Mouse (Mus musculus) CD4-positive naive resting alpha-beta T cell, adult 76 days (primary cell): ENCODE data around the gene Gm28043. TPM values are rescaled to one million over a fixed set of nuclear protein-coding genes. Genes with fewer than 3 reads are reported as not detected.

Source experiments
- total RNA-seq: library from RNA; stranded (reverse); gene quantifications from one replicate; pipeline ENCODE4 v1.2.4, GENCODE M21; 2023

Gene Gm28043
- total RNA-seq, result 11.7 TPM

GRCm38 (mm10) chr17:29614115-29615023 is at the start of gene Gm28043, which contains the start of gene Rnf8:
TSS of gene Gm28043 (plus strand) at chr17:29614876.
TSS of gene Rnf8 (plus strand) at chr17:29614790.

GRCm38 (mm10) chr17:29660076-29660761 is 45.5 kb downstream of the Gm28043 start, which contains the start of gene Cmtr1:
TSS of gene Cmtr1 (plus strand) at chr17:29660595.

DNA sequence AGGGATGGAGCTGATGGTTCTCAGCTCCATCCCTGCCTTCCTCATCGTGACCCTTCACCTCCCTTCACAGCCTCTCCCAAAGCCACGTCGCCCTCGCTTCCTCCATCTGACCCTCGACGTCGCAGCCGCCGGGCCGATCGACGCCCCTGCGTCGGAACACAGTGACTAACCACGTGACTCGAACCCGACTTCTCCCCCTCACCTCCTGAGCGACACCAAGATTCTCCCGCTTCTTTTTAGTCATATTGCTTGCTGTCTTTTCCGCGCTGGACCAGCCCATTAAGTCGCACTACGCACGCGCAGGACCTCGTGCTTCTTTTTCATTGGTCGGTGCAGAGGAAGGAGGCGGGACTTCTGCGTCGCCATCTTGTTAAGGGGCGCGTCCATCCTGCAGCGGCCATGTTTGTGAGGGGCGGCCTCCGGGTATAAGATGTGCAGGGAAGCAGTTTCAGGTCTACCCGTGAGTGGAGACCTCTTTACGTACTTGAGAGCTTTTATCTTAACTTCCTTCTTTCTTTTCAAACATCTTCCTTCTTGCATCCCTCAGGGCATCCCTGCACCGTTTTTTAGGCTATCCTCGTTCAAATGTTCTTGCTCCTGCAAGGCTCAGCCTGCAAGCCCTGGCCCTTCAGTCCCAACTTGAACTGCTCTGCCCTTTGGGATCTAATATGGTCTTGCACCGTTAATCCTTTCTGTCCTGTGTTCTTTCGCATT is 102.2 kb downstream of the Gm28043 start, which contains the start of gene Ccdc167:
TSS of gene Ccdc167 (minus strand) at position 313 of the 714 bp plus-strand sequence.

Other genes with a start within 250 kb of the Gm28043 start
- 557 TPM for gene Pim1, start 124.1 kb upstream of the Gm28043 start, total RNA-seq
- gene Gm17657, start 65.2 kb upstream of the Gm28043 start, total RNA-seq, result not detected
- gene Tbc1d22b, start 65.1 kb upstream of the Gm28043 start, total RNA-seq, result 45.5 TPM
- gene Tmem217, start 62.5 kb upstream of the Gm28043 start, total RNA-seq, result not detected
- gene Rnf8, start 86 bp upstream of the Gm28043 start, total RNA-seq, result 60.5 TPM
- 122 TPM for gene Cmtr1, start 45.7 kb downstream of the Gm28043 start, total RNA-seq
- 6.8 TPM for gene Ccdc167, start 102.2 kb downstream of the Gm28043 start, total RNA-seq